Mouse (Mus musculus): ENCODE results near the gene Mfsd14b. TPM values are rescaled to one million over a fixed set of nuclear protein-coding genes. Genes with fewer than 3 reads are reported as not detected.

Mfsd14b gene
- 25.4 and 27.0 TPM in 2 replicates for polyA plus RNA-seq (2015; fragmentation: Nextera tagmentation; extraction: Ambion mirVana)

GRCm38 (mm10) chr13:65112459-65113110 lies at the start of gene Mfsd14b:
Gene Mfsd14b, minus strand, starts transcription at chr13:65112975.
- no peak for TF ChIP-seq CTCF (IDR thresholded peaks at IDR 0.05; ENCODE audit: low read depth)
- peak; percentile 61; the same call in 1 of the 2 replicates for TF ChIP-seq EP300 (IDR thresholded peaks at IDR 0.05; ENCODE audit: low read depth)
- Histone ChIP-seq H3K4me3 (ENCODE audit: low read depth, low read length) (peak within 1 kb of the TSS; percentile 80), H3K27ac (ENCODE audit: low read depth) (peak within 1 kb of the TSS; percentile 93), H3K9ac (replicated peaks) (peak within 1 kb of the TSS; percentile 84), H3K36me3 (replicated peaks; ENCODE audit: insufficient read depth, low read length) (no peaks in the 10 kb centered on the region), H3K27me3 (ENCODE audit: insufficient read depth, low read length) (no peaks in the 10 kb centered on the region), H3K4me2 (ENCODE audit: low read depth, low read length) (peak within 1 kb of the TSS; percentile 71), H3K4me1 (ENCODE audit: insufficient read depth) (peaks cover 3% of the 10 kb centered on the region; the same call in 1 of the 2 replicates), H3K9me3 (ENCODE audit: low read length) (no peaks in the 10 kb centered on the region)
- ATAC-seq, result peak; percentile 98
- DNase-seq, result peak; percentile 91
- WGBS (ENCODE audit: insufficient replicate concordance), result 1% methylated on average over 60 of the region's 60 CpGs

- ATAC-seq (no peak), DNase-seq (no peak)
- WGBS (ENCODE audit: insufficient replicate concordance), result 60% methylated on average over 1 of the region's 1 CpGs
- TF ChIP-seq CTCF (IDR thresholded peaks at IDR 0.05; ENCODE audit: low read depth), result no peak
- no peak for TF ChIP-seq EP300 (IDR thresholded peaks at IDR 0.05; ENCODE audit: low read depth)
- H3K4me1 ChIP-seq (ENCODE audit: insufficient read depth), result no peaks in the 10 kb centered on the region
- no peak within 1 kb of the TSS for H3K9ac ChIP-seq (replicated peaks)
- no peaks in the 10 kb centered on the region for H3K27me3 ChIP-seq (ENCODE audit: insufficient read depth, low read length)
- H3K36me3 ChIP-seq (replicated peaks; ENCODE audit: insufficient read depth, low read length), result no peaks in the 10 kb centered on the region
- H3K27ac ChIP-seq (ENCODE audit: low read depth), result no peak within 1 kb of the TSS
- H3K9me3 ChIP-seq (ENCODE audit: low read length), result no peaks in the 10 kb centered on the region
- no peak within 1 kb of the TSS for H3K4me3 ChIP-seq (ENCODE audit: low read depth, low read length)
- no peak within 1 kb of the TSS for H3K4me2 ChIP-seq (ENCODE audit: low read depth, low read length)
Measured at GRCm38 (mm10) chr13:65149940-65150339, 37.2 kb upstream of the Mfsd14b start, which contains the start of gene Olfr466. Gene Olfr466, plus strand, starts transcription at chr13:65150240.

GRCm38 (mm10) chr13:65137789-65138188 lies 25.0 kb upstream of the Mfsd14b start, which contains the start of gene Olfr465-ps1:
Gene Olfr465-ps1, plus strand, starts transcription at chr13:65138089.
- no peak within 1 kb of the TSS for H3K9ac ChIP-seq (replicated peaks)
- H3K4me2 ChIP-seq (ENCODE audit: low read depth, low read length), result no peak within 1 kb of the TSS
- H3K4me3 ChIP-seq (ENCODE audit: low read depth, low read length), result no peak within 1 kb of the TSS
- no peak within 1 kb of the TSS for H3K27ac ChIP-seq (ENCODE audit: low read depth)
- H3K9me3 ChIP-seq (ENCODE audit: low read length), result no peaks in the 10 kb centered on the region
- DNase-seq (no peak), ATAC-seq (no peak)
- H3K36me3 ChIP-seq (replicated peaks; ENCODE audit: insufficient read depth, low read length), result no peaks in the 10 kb centered on the region
- no peaks in the 10 kb centered on the region for H3K27me3 ChIP-seq (ENCODE audit: insufficient read depth, low read length)
- no peaks in the 10 kb centered on the region for H3K4me1 ChIP-seq (ENCODE audit: insufficient read depth)
- TF ChIP-seq CTCF (IDR thresholded peaks at IDR 0.05; ENCODE audit: low read depth) (no peak), EP300 (IDR thresholded peaks at IDR 0.05; ENCODE audit: low read depth) (no peak)
- 69% methylated on average over 4 of the region's 4 CpGs for WGBS (ENCODE audit: insufficient replicate concordance)

- Histone ChIP-seq H3K9me3 (ENCODE audit: low read length) (no peaks in the 10 kb centered on the region), H3K36me3 (replicated peaks; ENCODE audit: insufficient read depth, low read length) (no peaks in the 10 kb centered on the region), H3K4me3 (ENCODE audit: low read depth, low read length) (no peak overlapping the region), H3K27me3 (ENCODE audit: insufficient read depth, low read length) (no peaks in the 10 kb centered on the region), H3K4me2 (ENCODE audit: low read depth, low read length) (no peak overlapping the region), H3K9ac (replicated peaks) (no peak overlapping the region), H3K27ac (ENCODE audit: low read depth) (no peak overlapping the region), H3K4me1 (ENCODE audit: insufficient read depth) (0 out of 2 replicates have a peak, but pooled peaks cover 2% of the 10 kb centered on the region)
- ATAC-seq (peak; percentile 47), DNase-seq (no peak)
- WGBS (ENCODE audit: insufficient replicate concordance), result 43% methylated on average over 3 of the region's 3 CpGs
- TF ChIP-seq EP300 (IDR thresholded peaks at IDR 0.05; ENCODE audit: low read depth), result no peak
- TF ChIP-seq CTCF (IDR thresholded peaks at IDR 0.05; ENCODE audit: low read depth), result peak; percentile 62
Measured at GRCm38 (mm10) chr13:65127063-65127847, 14.5 kb upstream of the Mfsd14b start.

- 44% methylated on average over 1 of the region's 1 CpGs for WGBS (ENCODE audit: insufficient replicate concordance)
- Histone ChIP-seq H3K27me3 (ENCODE audit: insufficient read depth, low read length) (no peaks in the 10 kb centered on the region), H3K9me3 (ENCODE audit: low read length) (no peaks in the 10 kb centered on the region), H3K27ac (ENCODE audit: low read depth) (peak overlapping the region; percentile 53), H3K4me2 (ENCODE audit: low read depth, low read length) (no peak overlapping the region; the same call in 1 of the 2 replicates), H3K4me1 (ENCODE audit: insufficient read depth) (0 out of 2 replicates have a peak, but pooled peaks cover 2% of the 10 kb centered on the region), H3K4me3 (ENCODE audit: low read depth, low read length) (no peak overlapping the region), H3K9ac (replicated peaks) (no peak overlapping the region), H3K36me3 (replicated peaks; ENCODE audit: insufficient read depth, low read length) (no peaks in the 10 kb centered on the region)
- TF ChIP-seq CTCF (IDR thresholded peaks at IDR 0.05; ENCODE audit: low read depth), result no peak
- peak; percentile 89 for TF ChIP-seq EP300 (IDR thresholded peaks at IDR 0.05; ENCODE audit: low read depth)
- DNase-seq (no peak), ATAC-seq (peak; percentile 85)
Measured at GRCm38 (mm10) chr13:65122111-65122510, 9.3 kb upstream of the Mfsd14b start.

- H3K9me3 ChIP-seq (ENCODE audit: low read length), result no peaks in the 10 kb centered on the region
- H3K27ac ChIP-seq (ENCODE audit: low read depth), result no peak overlapping the region
- TF ChIP-seq CTCF (IDR thresholded peaks at IDR 0.05; ENCODE audit: low read depth) (no peak), EP300 (IDR thresholded peaks at IDR 0.05; ENCODE audit: low read depth) (no peak)
- no peaks in the 10 kb centered on the region for H3K36me3 ChIP-seq (replicated peaks; ENCODE audit: insufficient read depth, low read length)
- no peak overlapping the region for H3K4me2 ChIP-seq (ENCODE audit: low read depth, low read length)
- 56% methylated on average over 3 of the region's 3 CpGs for WGBS (ENCODE audit: insufficient replicate concordance)
- no peaks in the 10 kb centered on the region for H3K27me3 ChIP-seq (ENCODE audit: insufficient read depth, low read length)
- no peak for ATAC-seq
- DNase-seq, result no peak
- H3K4me1 ChIP-seq (ENCODE audit: insufficient read depth), result 0 out of 2 replicates have a peak, but pooled peaks cover 2% of the 10 kb centered on the region
- H3K9ac ChIP-seq (replicated peaks), result no peak overlapping the region
- H3K4me3 ChIP-seq (ENCODE audit: low read depth, low read length), result no peak overlapping the region
Measured at GRCm38 (mm10) chr13:65120984-65121383, 8.2 kb upstream of the Mfsd14b start.
